Mouse (Mus musculus) limb, embryonic 15.5 days (tissue): ENCODE measurements around the gene Ppm1m. TPM values are rescaled to one million over a fixed set of nuclear protein-coding genes. Genes with fewer than 3 reads are reported as not detected.

Experiments
- ATAC-seq: fragments of 200-750 bp; cut with Nextera tagmentation; 2 replicates; pipeline ENCODE4 v1.8.0; 2017; ENCODE audit warnings: low read depth, moderate TSS enrichment; ENCODE audit not compliant: insufficient number of reproducible peaks, low FRiP score, low TSS enrichment
- H3K27ac ChIP-seq: fragments of 300-500 bp; sonication (generic); 2 replicates; pipeline ENCODE4 v1.5.1; 2015; ENCODE audit warnings: moderate library complexity, mild to moderate bottlenecking, inconsistent platforms
- H3K27me3 ChIP-seq: fragments of 300-500 bp; sonication (generic); 2 replicates; pipeline ENCODE4 v1.6.1; 2015; ENCODE audit warnings: inconsistent platforms
- H3K36me3 ChIP-seq: fragments of 300-500 bp; sonication (generic); 2 replicates; pipeline ENCODE4 v1.6.1; 2015; ENCODE audit warnings: inconsistent platforms
- H3K4me1 ChIP-seq: fragments of 300-500 bp; sonication (generic); 2 replicates; pipeline ENCODE4 v1.6.1; 2015; ENCODE audit warnings: inconsistent platforms
- H3K4me2 ChIP-seq: fragments of 300-500 bp; sonication (generic); 2 replicates; pipeline ENCODE4 v1.6.1; 2015; ENCODE audit warnings: mild to moderate bottlenecking, inconsistent platforms
- H3K4me3 ChIP-seq: fragments of 300-500 bp; sonication (generic); 2 replicates; pipeline ENCODE4 v1.5.1; 2015; ENCODE audit warnings: mild to moderate bottlenecking, inconsistent platforms
- H3K9ac ChIP-seq: fragments of 300-500 bp; sonication (generic); 2 replicates; pipeline ENCODE4 v1.6.1; 2015; ENCODE audit warnings: inconsistent platforms
- H3K9me3 ChIP-seq: fragments of 300-500 bp; sonication (generic); 2 replicates; pipeline ENCODE4 v1.6.1; 2016; ENCODE audit warnings: inconsistent platforms
- WGBS: fragments of 180-500 bp; shearing (Covaris S2); methylation state at CpG from one replicate; pipeline ENCODE4 v1.1.7; 2015; 5-methylcytosine and 5-hydroxymethylcytosine counted together
- polyA plus RNA-seq: library from polyadenylated mRNA; unstranded; fragments of >200 nt; fragmentation: Nextera tagmentation; extraction: Ambion mirVana; gene quantifications from 2 replicates; pipeline ENCODE4 v1.2.1, GENCODE M21; 2015

The Ppm1m gene
- polyA plus RNA-seq, 1 experiment from 2014 or later = 48.6 TPM

DNA sequence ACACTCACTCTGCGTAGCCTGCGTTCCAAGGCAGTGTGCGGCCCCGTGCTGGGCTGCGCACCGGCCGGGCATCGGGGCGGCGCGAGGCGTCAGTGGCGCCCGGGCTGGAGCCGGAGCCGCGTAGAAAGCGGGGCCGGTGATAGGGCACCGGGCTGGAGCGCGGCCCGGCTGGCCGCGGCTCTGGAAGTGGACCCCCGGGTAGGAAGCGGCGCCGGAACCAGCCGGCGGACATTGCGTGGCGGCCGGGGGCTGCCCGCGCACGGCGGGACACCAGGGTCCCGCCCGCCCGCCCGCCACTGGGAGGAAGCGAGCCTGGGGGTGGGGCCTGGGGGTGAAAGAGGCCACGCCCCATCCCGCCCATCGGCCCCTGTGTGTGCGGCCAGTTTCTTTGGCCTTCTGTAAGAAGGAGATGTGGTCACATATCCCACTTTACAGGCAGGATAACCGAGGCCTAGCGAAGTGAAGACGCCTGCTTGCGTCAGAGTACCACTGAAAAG, 536 bp downstream of the Ppm1m start:
- Histone ChIP-seq H3K9ac (peak overlapping the region; percentile 62), H3K9me3 (no peaks in the 10 kb centered on the region), H3K4me3 (peak overlapping the region; percentile 66), H3K27me3 (no peaks in the 10 kb centered on the region), H3K27ac (peak overlapping the region; percentile 72), H3K4me2 (peak overlapping the region; percentile 57), H3K36me3 (peaks cover 24% of the 10 kb centered on the region), H3K4me1 (peaks cover 34% of the 10 kb centered on the region)
- ATAC-seq = no peak
- WGBS = under 1% methylated on average over 48 of the region's 51 CpGs

DNA sequence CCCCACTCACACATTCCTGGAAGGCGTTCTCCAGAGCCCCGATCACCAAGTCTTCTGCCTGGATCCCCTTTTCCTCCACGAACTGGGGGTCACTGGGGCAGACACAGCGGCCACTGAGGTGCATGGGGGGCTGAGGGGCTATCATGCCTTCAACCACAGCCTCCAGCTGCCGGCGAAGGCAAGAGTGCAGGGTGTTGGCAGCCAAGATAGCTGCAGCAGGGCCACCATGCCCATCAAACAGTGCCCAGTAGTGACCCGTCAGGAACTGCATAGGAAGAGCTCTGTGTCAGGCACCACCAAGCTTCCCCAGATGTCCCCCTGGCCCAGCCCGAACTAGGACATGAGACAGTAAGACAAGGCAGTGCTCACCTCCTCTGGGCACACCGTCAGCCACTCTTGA, 1.8 kb downstream of the Ppm1m start:
- H3K4me3 ChIP-seq = peak overlapping the region; percentile 66; the same call in 1 of the 2 replicates
- peaks cover 24% of the 10 kb centered on the region for H3K4me1 ChIP-seq
- no peaks in the 10 kb centered on the region for H3K9me3 ChIP-seq
- no peak overlapping the region for H3K9ac ChIP-seq
- 85% methylated on average over 9 of the region's 9 CpGs for WGBS
- peak overlapping the region; percentile 57 for H3K4me2 ChIP-seq
- H3K36me3 ChIP-seq = peaks cover 32% of the 10 kb centered on the region
- no peak overlapping the region for H3K27ac ChIP-seq
- no peaks in the 10 kb centered on the region for H3K27me3 ChIP-seq
- no peak for ATAC-seq

DNA sequence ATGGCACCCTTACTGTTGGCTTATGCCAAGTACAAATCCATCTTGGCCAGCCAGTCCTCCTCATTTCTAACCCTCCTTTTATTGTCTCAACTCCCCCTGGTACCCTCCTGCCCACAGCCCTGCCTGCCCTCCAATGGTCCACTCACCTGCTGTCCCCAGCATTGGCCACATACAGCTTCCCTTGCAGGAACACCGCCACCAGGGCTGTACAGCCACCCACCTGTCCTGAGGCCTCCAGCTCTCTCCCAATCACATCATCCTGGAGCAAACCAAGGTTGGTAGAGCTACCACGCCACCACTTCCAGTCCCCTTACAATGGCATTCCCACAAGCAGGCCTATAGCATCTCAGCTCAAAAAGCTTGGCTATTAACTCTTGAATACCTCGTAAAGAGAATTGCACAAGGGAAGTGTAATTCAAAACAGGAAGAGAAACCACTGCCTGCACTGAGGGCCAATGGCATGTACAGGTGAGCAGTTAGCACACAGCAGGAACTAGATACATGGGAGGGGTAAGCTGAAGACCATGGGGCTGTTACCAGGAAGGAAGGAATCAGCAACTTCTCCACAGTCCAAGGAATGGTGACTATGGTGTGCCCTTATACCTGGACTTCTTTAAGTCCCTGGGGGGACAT, 2.3 kb downstream of the Ppm1m start:
- no peak overlapping the region for H3K4me3 ChIP-seq
- 61% methylated on average over 3 of the region's 3 CpGs for WGBS
- no peak for ATAC-seq
- H3K27ac ChIP-seq = no peak overlapping the region
- no peaks in the 10 kb centered on the region for H3K9me3 ChIP-seq
- H3K36me3 ChIP-seq = peaks cover 37% of the 10 kb centered on the region
- no peaks in the 10 kb centered on the region for H3K27me3 ChIP-seq
- peaks cover 22% of the 10 kb centered on the region for H3K4me1 ChIP-seq
- no peak overlapping the region for H3K9ac ChIP-seq
- no peak overlapping the region for H3K4me2 ChIP-seq

DNA sequence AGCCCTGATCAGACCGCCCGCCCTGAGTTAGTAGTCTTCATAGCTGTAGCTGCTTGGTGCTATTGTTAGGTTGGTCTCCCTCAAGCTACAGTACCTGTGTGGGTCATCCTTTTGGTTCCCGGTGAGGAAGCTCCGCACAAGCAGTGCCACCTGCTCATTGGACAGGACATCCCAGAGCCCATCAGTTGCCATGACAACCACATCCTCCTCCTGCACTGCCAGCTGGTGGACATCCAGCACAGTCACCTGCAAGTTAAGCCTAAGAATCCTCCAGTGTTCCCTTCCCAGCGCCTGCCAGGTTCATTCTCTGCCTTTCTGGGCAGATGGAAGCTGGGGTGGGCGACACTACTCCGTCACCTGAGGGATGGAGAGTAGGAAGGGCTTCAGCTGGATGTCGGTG, 3.9 kb downstream of the Ppm1m start:
- ATAC-seq = no peak

DNA sequence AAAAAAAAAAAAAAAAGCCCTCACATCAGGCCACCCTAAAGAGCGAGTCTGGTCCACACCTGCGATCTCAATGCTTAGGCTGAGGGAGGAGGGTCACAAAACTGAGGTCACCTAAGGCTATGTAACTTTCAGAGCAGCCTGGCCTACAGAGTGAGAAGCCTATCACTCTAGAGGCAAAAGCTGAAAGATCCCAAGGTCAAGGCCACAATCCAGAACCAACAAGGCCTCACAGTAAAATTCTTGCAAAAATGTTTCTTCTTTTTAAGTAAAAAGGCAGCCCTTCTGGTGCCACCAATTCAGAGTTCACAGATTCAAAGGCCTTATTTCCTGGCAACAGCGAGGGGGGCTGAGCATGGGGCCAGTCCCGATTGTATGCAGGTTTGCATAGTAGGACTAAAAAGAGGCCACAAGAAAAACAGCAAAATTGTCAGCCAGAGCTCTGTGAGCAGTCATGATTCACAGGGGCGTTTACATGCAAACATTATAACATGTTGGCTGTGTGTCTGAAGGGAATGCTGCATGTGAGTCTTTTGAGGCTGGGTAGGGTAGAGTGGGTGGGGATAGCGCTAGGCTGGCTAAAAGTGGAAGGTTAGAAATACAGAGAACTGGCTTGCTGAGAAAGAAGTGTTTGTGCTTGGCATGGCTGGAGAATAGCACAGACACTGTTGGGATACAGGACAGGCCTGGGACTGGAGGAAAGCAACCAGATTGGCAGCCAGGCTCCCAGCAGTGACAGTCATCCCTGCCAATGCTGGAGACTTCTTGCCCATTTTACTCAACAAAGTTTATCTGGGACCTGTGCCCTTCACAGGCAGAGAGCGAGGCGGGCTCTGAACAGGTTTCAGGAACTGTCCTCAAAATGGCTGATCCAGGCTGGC, 5.4 kb downstream of the Ppm1m start:
- Histone ChIP-seq H3K4me1 (peaks cover 13% of the 10 kb centered on the region), H3K27me3 (no peaks in the 10 kb centered on the region), H3K36me3 (peaks cover 66% of the 10 kb centered on the region), H3K4me2 (no peak overlapping the region), H3K9me3 (no peaks in the 10 kb centered on the region), H3K4me3 (no peak overlapping the region), H3K27ac (no peak overlapping the region; the same call in 1 of the 2 replicates), H3K9ac (no peak overlapping the region)
- WGBS = 88% methylated on average over 8 of the region's 8 CpGs
- ATAC-seq = no peak

More for the DNA sequence above, 3.9 kb downstream of the Ppm1m start:
- no peak overlapping the region for H3K4me2 ChIP-seq
- WGBS = 90% methylated on average over 8 of the region's 8 CpGs
- no peak overlapping the region for H3K9ac ChIP-seq
- no peaks in the 10 kb centered on the region for H3K9me3 ChIP-seq
- no peaks in the 10 kb centered on the region for H3K27me3 ChIP-seq
- no peak overlapping the region for H3K4me3 ChIP-seq
- peaks cover 51% of the 10 kb centered on the region for H3K36me3 ChIP-seq
- no peak overlapping the region for H3K27ac ChIP-seq
- H3K4me1 ChIP-seq = peaks cover 20% of the 10 kb centered on the region

DNA sequence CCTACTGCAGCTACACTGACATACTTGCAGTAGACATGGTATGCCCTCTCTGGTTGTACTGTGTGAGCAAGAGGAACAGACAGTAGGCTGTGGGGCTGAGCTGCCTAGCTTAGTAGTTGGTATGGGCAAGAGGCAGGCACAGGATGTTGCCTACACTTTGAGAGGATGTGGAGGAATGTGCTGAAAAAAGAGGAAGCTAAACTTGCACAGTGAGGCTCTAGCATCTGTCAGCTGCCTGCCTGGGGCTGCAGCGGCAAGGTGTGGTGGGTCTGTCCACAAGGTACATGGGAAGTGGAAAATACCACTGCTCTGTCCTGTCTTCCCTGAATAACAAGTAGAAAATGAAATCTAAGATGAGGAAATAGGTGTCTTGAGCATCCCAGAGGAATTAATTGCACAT, 6.5 kb downstream of the Ppm1m start:
- no peaks in the 10 kb centered on the region for H3K9me3 ChIP-seq
- WGBS = 81% methylated on average over 1 of the region's 1 CpGs
- H3K4me3 ChIP-seq = no peak overlapping the region
- H3K9ac ChIP-seq = no peak overlapping the region
- ATAC-seq = no peak
- 0 out of 2 replicates have a peak overlapping the region, but pooled peaks have one; percentile 9 for H3K27ac ChIP-seq
- H3K36me3 ChIP-seq = peaks cover 78% of the 10 kb centered on the region
- no peaks in the 10 kb centered on the region for H3K27me3 ChIP-seq
- no peak overlapping the region for H3K4me2 ChIP-seq
- peaks cover 6% of the 10 kb centered on the region for H3K4me1 ChIP-seq

DNA sequence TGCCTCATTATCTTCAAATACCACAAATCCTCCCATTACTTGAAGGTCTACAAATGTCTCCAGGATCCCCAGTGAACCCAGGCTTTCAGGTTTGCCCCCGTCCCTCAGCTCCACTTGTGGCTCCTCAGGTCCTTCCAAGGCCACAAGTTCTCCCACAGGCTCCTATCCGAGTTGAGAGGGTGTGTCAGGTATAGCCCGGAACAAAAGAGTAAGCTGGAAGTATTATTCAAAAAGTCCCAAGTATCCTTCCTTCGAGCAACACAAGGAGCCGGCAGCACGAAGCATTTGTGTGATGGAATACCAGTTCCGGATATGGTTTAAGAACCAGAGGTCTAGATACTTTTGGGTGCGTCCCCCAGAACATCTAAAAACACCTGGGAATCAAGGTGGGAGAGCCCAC, 7.5 kb downstream of the Ppm1m start:
- no peak overlapping the region for H3K4me2 ChIP-seq
- H3K27me3 ChIP-seq = no peaks in the 10 kb centered on the region
- ATAC-seq = no peak
- H3K9me3 ChIP-seq = no peaks in the 10 kb centered on the region
- no peak overlapping the region for H3K27ac ChIP-seq
- H3K4me1 ChIP-seq = no peaks in the 10 kb centered on the region
- 91% methylated on average over 8 of the region's 8 CpGs for WGBS
- no peak overlapping the region for H3K9ac ChIP-seq
- peaks cover 88% of the 10 kb centered on the region for H3K36me3 ChIP-seq
- H3K4me3 ChIP-seq = no peak overlapping the region

DNA sequence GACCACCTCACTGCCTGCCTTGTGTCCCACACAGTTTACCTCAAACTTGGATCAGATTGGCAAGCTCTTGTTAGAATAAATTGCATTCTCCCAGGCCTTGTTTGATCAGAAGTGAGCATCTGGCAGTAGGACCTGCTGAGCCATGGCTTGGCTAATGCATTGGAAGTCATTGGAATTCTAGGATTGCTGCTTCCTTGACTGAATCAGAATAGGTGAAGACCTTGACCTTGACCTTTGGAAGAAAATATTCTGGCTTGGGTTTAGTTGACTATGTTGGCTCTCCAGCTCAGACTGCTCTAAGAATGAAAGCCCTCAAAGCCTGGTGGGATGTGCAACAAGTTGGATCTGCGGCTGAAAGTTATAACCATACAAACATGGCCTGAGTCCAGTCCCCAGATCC, 8.2 kb downstream of the Ppm1m start:
- H3K36me3 ChIP-seq = peaks cover 91% of the 10 kb centered on the region
- WGBS = 88% methylated on average over 1 of the region's 1 CpGs
- no peak for ATAC-seq

DNA sequence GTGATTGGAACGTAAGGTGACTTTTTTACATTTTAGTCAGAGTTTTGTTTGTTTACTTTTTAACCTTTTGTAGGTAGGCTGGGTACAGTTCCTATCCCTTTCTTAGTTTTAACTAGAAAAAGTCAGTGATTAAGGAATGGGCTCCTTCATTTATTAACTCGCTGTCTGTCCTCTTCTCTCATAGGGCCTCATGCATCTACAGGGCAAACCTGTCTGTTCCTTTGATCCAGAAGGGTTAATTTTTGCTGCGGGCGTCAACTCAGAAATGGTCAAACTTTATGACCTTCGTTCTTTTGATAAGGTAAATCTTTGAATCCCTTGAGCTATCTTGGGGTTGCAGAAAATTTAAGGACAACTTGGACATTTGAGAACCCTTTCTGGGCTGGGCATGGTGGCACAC, 15.6 kb downstream of the Ppm1m start:
- H3K27me3 ChIP-seq = no peaks in the 10 kb centered on the region
- ATAC-seq = no peak
- no peak overlapping the region for H3K27ac ChIP-seq
- 90% methylated on average over 5 of the region's 5 CpGs for WGBS
- H3K36me3 ChIP-seq = peaks cover 90% of the 10 kb centered on the region
- H3K9ac ChIP-seq = no peak overlapping the region
- H3K4me1 ChIP-seq = no peaks in the 10 kb centered on the region
- no peak overlapping the region for H3K4me3 ChIP-seq
- H3K4me2 ChIP-seq = no peak overlapping the region
- no peaks in the 10 kb centered on the region for H3K9me3 ChIP-seq

More for the DNA sequence above, 8.2 kb downstream of the Ppm1m start:
- H3K27me3 ChIP-seq = no peaks in the 10 kb centered on the region
- no peak overlapping the region for H3K4me3 ChIP-seq
- no peaks in the 10 kb centered on the region for H3K4me1 ChIP-seq
- no peak overlapping the region for H3K4me2 ChIP-seq
- no peak overlapping the region for H3K27ac ChIP-seq
- H3K9ac ChIP-seq = no peak overlapping the region
- no peaks in the 10 kb centered on the region for H3K9me3 ChIP-seq

DNA sequence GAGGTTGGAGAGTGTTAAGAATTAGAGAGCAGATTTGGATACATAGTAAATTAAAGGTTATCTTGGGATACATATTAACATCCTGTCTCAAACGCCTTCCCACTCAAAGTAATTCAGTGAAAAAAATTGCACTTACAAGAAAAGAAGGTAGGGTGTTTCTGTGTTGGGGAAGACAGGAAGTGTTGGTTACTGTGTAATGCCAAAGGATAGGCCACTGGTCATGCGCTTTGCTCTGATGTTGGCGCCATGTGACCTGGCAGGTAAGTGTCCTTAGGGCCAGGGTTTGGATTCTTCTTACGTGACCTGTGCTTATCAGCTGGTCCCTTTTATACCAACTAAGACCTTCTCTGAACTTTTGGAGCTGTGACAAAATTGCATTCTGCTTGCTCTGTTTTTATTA, 17.4 kb downstream of the Ppm1m start:
- Histone ChIP-seq H3K36me3 (peaks cover 88% of the 10 kb centered on the region), H3K27me3 (no peaks in the 10 kb centered on the region)
- 91% methylated on average over 4 of the region's 4 CpGs for WGBS

DNA sequence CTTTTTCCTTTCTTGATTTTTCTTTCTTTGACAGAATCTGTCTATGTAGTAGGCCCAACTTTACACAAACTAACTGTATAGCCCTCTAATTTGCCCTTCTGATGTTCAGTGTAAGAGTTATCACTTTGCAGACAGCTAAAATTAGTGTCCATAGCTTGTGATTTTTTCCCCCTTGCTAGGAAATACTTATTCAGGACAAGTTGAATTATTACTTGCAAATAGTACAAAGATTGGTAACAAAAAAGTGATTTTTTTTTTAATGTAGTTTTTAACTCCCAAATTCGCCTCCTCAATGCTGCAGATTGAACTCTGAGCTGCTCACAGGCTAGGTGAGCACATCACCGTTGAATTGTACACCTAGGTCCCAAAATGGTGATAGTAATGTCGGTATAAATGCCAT, 19.6 kb downstream of the Ppm1m start:
- Histone ChIP-seq H3K9me3 (no peaks in the 10 kb centered on the region), H3K36me3 (peaks cover 76% of the 10 kb centered on the region), H3K27me3 (no peaks in the 10 kb centered on the region), H3K9ac (no peak overlapping the region), H3K4me2 (no peak overlapping the region), H3K27ac (no peak overlapping the region), H3K4me3 (no peak overlapping the region), H3K4me1 (peaks cover 13% of the 10 kb centered on the region)
- 93% methylated on average over 3 of the region's 3 CpGs for WGBS
- ATAC-seq = no peak

More for the DNA sequence above, 17.4 kb downstream of the Ppm1m start:
- H3K9me3 ChIP-seq = no peaks in the 10 kb centered on the region
- H3K4me2 ChIP-seq = no peak overlapping the region
- H3K9ac ChIP-seq = no peak overlapping the region
- H3K4me1 ChIP-seq = no peaks in the 10 kb centered on the region; the same call in 1 of the 2 replicates
- no peak overlapping the region for H3K4me3 ChIP-seq
- no peak overlapping the region for H3K27ac ChIP-seq
- no peak for ATAC-seq

DNA sequence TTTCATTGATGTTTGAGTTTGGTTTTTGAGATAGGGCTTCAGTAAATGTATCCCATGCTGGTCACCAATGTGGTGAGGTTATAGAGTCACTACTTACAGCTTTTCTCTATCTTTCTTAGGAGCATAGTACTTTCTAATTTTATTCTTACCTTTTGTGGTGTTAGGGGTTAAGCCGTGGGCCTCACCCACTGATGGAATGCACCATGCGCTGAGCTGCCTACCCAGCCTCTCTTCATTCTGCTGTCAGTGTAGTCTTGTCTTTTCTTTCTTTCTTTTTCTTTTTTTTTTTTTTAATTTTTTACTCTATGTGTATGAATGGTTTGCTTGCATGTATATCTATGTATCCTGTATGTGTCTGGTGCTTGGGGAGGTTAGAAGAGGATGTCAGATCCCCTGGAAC, 20.1 kb downstream of the Ppm1m start:
- Histone ChIP-seq H3K4me3 (no peak overlapping the region), H3K4me1 (peaks cover 17% of the 10 kb centered on the region), H3K4me2 (no peak overlapping the region), H3K36me3 (peaks cover 71% of the 10 kb centered on the region), H3K27me3 (no peaks in the 10 kb centered on the region), H3K27ac (no peak overlapping the region), H3K9ac (no peak overlapping the region), H3K9me3 (no peaks in the 10 kb centered on the region)
- no peak for ATAC-seq
- WGBS = 86% methylated on average over 2 of the region's 2 CpGs
